Mouse (Mus musculus) MEL (cell line): ENCODE data around the gene Pecam1. TPM values are rescaled to one million over a fixed set of nuclear protein-coding genes. Genes with fewer than 3 reads are reported as not detected.

ENCODE experiments used
- DNase-seq: peaks from one replicate; pipeline ENCODE4 v3.0.0; 2011; ENCODE audit warnings: low read depth, low spot score
- H3K27ac ChIP-seq: 2 replicates; pipeline ENCODE4 v1.5.1; 2012; ENCODE audit warnings: low read depth, mild to moderate bottlenecking, control low read depth, low read length, moderate library complexity; ENCODE audit not compliant: control insufficient read depth
- H3K27me3 ChIP-seq, 2 experiments: fragments of 150-350 bp in 1 of 2; sonication (generic) in 1 of 2; 2 replicates each; pipeline ENCODE4 v1.6.1; 2012; ENCODE audit warnings: low read length in 2 of 2, mild to moderate bottlenecking in 2 of 2, improper control_type of control experiment in 1 of 2, moderate library complexity in 1 of 2; ENCODE audit not compliant: insufficient read depth in 2 of 2, control insufficient read depth in 1 of 2
- H3K36me3 ChIP-seq, 2 experiments: 2 replicates each; pipeline ENCODE4 v1.6.1; 2012 to 2014; ENCODE audit warnings: low read length in 2 of 2, improper control_type of control experiment in 1 of 2, inconsistent platforms in 1 of 2, mild to moderate bottlenecking in 1 of 2; ENCODE audit not compliant: insufficient read depth in 2 of 2, control insufficient read depth in 1 of 2
- H3K4me1 ChIP-seq, 2 experiments: fragments of 150-350 bp in 1 of 2; sonication (generic) in 1 of 2; 2 replicates each; pipeline ENCODE4 v1.6.1; 2012; ENCODE audit warnings: low read length in 2 of 2, improper control_type of control experiment in 1 of 2, mild to moderate bottlenecking in 1 of 2; ENCODE audit not compliant: insufficient read depth in 2 of 2, control insufficient read depth in 1 of 2
- H3K4me3 ChIP-seq, 2 experiments: fragments of 150-350 bp in 1 of 2; sonication (generic) in 1 of 2; 2 replicates each; pipeline ENCODE4 v1.5.1; 2012; ENCODE audit warnings: low read depth in 2 of 2, low read length in 2 of 2, mild to moderate bottlenecking in 2 of 2, moderate library complexity in 2 of 2, control low read depth in 1 of 2, improper control_type of control experiment in 1 of 2; ENCODE audit not compliant: control insufficient read depth in 1 of 2, insufficient read depth in 1 of 2
- H3K79me2 ChIP-seq: 2 replicates; pipeline ENCODE4 v1.6.1; 2012; ENCODE audit warnings: mild to moderate bottlenecking, low read length, moderate library complexity; ENCODE audit not compliant: control insufficient read depth, poor library complexity, insufficient read depth
- H3K9ac ChIP-seq: 2 replicates; pipeline ENCODE4 v1.6.1; 2012; ENCODE audit warnings: low read depth, mild to moderate bottlenecking, control low read depth, low read length, moderate library complexity; ENCODE audit not compliant: control insufficient read depth, poor library complexity, severe bottlenecking
- H3K9me3 ChIP-seq: fragments of 150-350 bp; sonication (generic); replicated peaks from 2 replicates; pipeline ENCODE4 v1.6.1; 2012; ENCODE audit warnings: mild to moderate bottlenecking, low read length, improper control_type of control experiment, moderate library complexity; ENCODE audit not compliant: insufficient read depth
- BHLHE40 ChIP-seq: IDR thresholded peaks from 2 replicates; pipeline ENCODE4 v1.6.1; 2012; ENCODE audit warnings: low read depth, mild to moderate bottlenecking, inconsistent platforms, low read length, improper control_type of control experiment, borderline replicate concordance
- CHD2 ChIP-seq: IDR thresholded peaks from 2 replicates; pipeline ENCODE4 v1.6.1; 2011; ENCODE audit warnings: low read length, improper control_type of control experiment
- ELF1 ChIP-seq: IDR thresholded peaks from 2 replicates; pipeline ENCODE4 v1.6.1; 2014; ENCODE audit warnings: low read depth, mild to moderate bottlenecking, inconsistent platforms, low read length, improper control_type of control experiment, moderate library complexity
- ETS1 ChIP-seq: IDR thresholded peaks from 2 replicates; pipeline ENCODE4 v1.6.1; 2012; ENCODE audit warnings: low read depth, mild to moderate bottlenecking, inconsistent platforms, low read length, improper control_type of control experiment, moderate library complexity
- JUND ChIP-seq: IDR thresholded peaks from 2 replicates; pipeline ENCODE4 v1.6.1; 2011; ENCODE audit warnings: low read depth, mild to moderate bottlenecking, improper control_type of control experiment, low read length
- NELFE ChIP-seq: IDR thresholded peaks from 2 replicates; pipeline ENCODE4 v1.6.1; 2011; ENCODE audit warnings: low read depth, low read length, improper control_type of control experiment
- POLR2A ChIP-seq, 2 experiments: IDR thresholded peaks; 2 replicates each; pipeline ENCODE4 v1.6.1; 2011 to 2012; ENCODE audit warnings: low read length in 2 of 2, mild to moderate bottlenecking in 2 of 2, control low read depth in 1 of 2, improper control_type of control experiment in 1 of 2, low read depth in 1 of 2, moderate library complexity in 1 of 2; ENCODE audit not compliant: control insufficient read depth in 1 of 2, insufficient read depth in 1 of 2, poor library complexity in 1 of 2
- RAD21 ChIP-seq: IDR thresholded peaks from 2 replicates; pipeline ENCODE4 v1.6.1; 2011; ENCODE audit warnings: mild to moderate bottlenecking, low read depth, low read length, improper control_type of control experiment
- RCOR1 ChIP-seq: IDR thresholded peaks from 2 replicates; pipeline ENCODE4 v1.6.1; 2012; ENCODE audit warnings: low read depth, mild to moderate bottlenecking, inconsistent platforms, low read length, improper control_type of control experiment
- TAL1 ChIP-seq: IDR thresholded peaks from 2 replicates; pipeline ENCODE4 v1.6.1; 2012; ENCODE audit warnings: mild to moderate bottlenecking, inconsistent platforms, low read length, moderate library complexity, mixed read lengths
- USF1 ChIP-seq: IDR thresholded peaks from 2 replicates; pipeline ENCODE4 v1.6.1; 2014; ENCODE audit warnings: low read depth, mild to moderate bottlenecking, inconsistent platforms, low read length, improper control_type of control experiment, moderate library complexity
- USF2 ChIP-seq, 2 experiments: IDR thresholded peaks; 2 replicates each; pipeline ENCODE4 v1.6.1; 2011 to 2012; ENCODE audit warnings: improper control_type of control experiment in 2 of 2, low read length in 2 of 2, borderline replicate concordance in 1 of 2, inconsistent platforms in 1 of 2, low read depth in 1 of 2, mild to moderate bottlenecking in 1 of 2; ENCODE audit not compliant: insufficient read depth in 1 of 2
- ZKSCAN1 ChIP-seq: IDR thresholded peaks from 2 replicates; pipeline ENCODE4 v1.6.1; 2012; ENCODE audit warnings: low read depth, mild to moderate bottlenecking, inconsistent platforms, low read length, improper control_type of control experiment, moderate library complexity
- ZMIZ1 ChIP-seq: IDR thresholded peaks from 2 replicates; pipeline ENCODE4 v1.6.1; 2012; ENCODE audit warnings: low read depth, mild to moderate bottlenecking, inconsistent platforms, low read length, improper control_type of control experiment, moderate library complexity
- ZNF384 ChIP-seq: IDR thresholded peaks from 2 replicates; pipeline ENCODE4 v1.6.1; 2012; ENCODE audit warnings: low read depth, mild to moderate bottlenecking, inconsistent platforms, low read length, improper control_type of control experiment
- polyA plus RNA-seq, 2 experiments: library from polyadenylated mRNA; stranded (reverse) in 1 of 2; unstranded in 1 of 2; fragments of >175 nt in 1 of 2; fragments of >200 nt in 1 of 2; gene quantifications; 2 replicates each; pipeline versions ENCODE4 v1.2.1 to v1.2.4; 2012; ENCODE audit warnings: low replicate concordance in 2 of 2, low read depth in 1 of 2; ENCODE audit not compliant: insufficient read length in 2 of 2, insufficient read depth in 1 of 2, missing spikeins in 1 of 2
- total RNA-seq: library from RNA; depleted of rRNA; stranded (reverse); fragments of 300-350 nt; gene quantifications from 2 replicates; pipeline ENCODE4 v1.2.3, GENCODE M21; 2012; rRNA removed

The Pecam1 gene
- total and polyA plus RNA-seq, 3 experiments = 0.12 to 0.14 TPM; not detected in 1

- H3K79me2 ChIP-seq = peaks cover 32% of the 10 kb centered on the region
- H3K4me1 ChIP-seq = peaks cover 4 to 11% of the 10 kb centered on the region in 2 experiments
- H3K27me3 ChIP-seq = no peaks in the 10 kb centered on the region
Measured at GRCm38 (mm10) chr11:106606042-106606441, 144.4 kb downstream of the Pecam1 start.

More at GRCm38 (mm10) chr11:106606042-106606441, 144.4 kb downstream of the Pecam1 start:
- Histone ChIP-seq H3K9me3 (no peaks in the 10 kb centered on the region), H3K27ac (no peak overlapping the region), H3K9ac (no peak overlapping the region), H3K36me3 (peaks cover 2 to 4% of the 10 kb centered on the region in 2 experiments; a peak in 3 of 4 replicates), H3K4me3 (no peak overlapping the region)
- DNase-seq = no peak
- TF ChIP-seq ELF1 = no peak
- no peak for TF ChIP-seq JUND
- TF ChIP-seq USF2 (IDR thresholded peaks at IDR 0.05; ENCODE audit: borderline replicate concordance in 1 of 2, insufficient read depth in 1 of 2, low read depth in 1 of 2, low read length in 2 of 2) = no peak
- no peak for TF ChIP-seq TAL1
- no peak for TF ChIP-seq POLR2A (IDR thresholded peaks at IDR 0.05; ENCODE audit: control insufficient read depth in 1 of 2, insufficient read depth in 1 of 2, low read depth in 1 of 2, low read length in 2 of 2, poor library complexity in 1 of 2)
- TF ChIP-seq RAD21 = no peak
- no peak for TF ChIP-seq BHLHE40
- TF ChIP-seq USF1 = no peak
- no peak for TF ChIP-seq RCOR1
- TF ChIP-seq ETS1 = no peak
- TF ChIP-seq ZKSCAN1 = no peak
- no peak for TF ChIP-seq NELFE
- TF ChIP-seq ZNF384 = no peak
- no peak for TF ChIP-seq ZMIZ1
- TF ChIP-seq CHD2 = no peak

Other genes starting within 250 kb of the Pecam1 start
- 21.9 and 24.8 TPM in 2 replicates for gene Tex2, start 137.2 kb downstream of the Pecam1 start, total RNA-seq
- gene Tex2, start 137.2 kb downstream of the Pecam1 start, polyA plus RNA-seq = 10 to 100 TPM in 1 of 2 experiments, not detected in 1; 13.7 TPM
- gene Milr1, start 598 bp upstream of the Pecam1 start, total RNA-seq = not detected in 2 replicates
- under 1 TPM in 1 of 2 experiments, not detected in 1; 0.26 TPM for gene Milr1, start 598 bp upstream of the Pecam1 start, polyA plus RNA-seq
- gene Polg2, start 28.9 kb upstream of the Pecam1 start, total RNA-seq = 9.2 and 10.7 TPM in 2 replicates
- gene Polg2, start 28.9 kb upstream of the Pecam1 start, polyA plus RNA-seq = 1 to 10 TPM in 1 of 2 experiments, not detected in 1; 6.3 TPM
- gene Ddx5, start 38.6 kb upstream of the Pecam1 start, total RNA-seq = 338 and 358 TPM in 2 replicates
- gene Ddx5, start 38.6 kb upstream of the Pecam1 start, polyA plus RNA-seq = 1,000 to 10,000 TPM in 1 of 2 experiments, 100 to 1,000 TPM in 1; 748 to 3,269 TPM
- 11.2 and 11.6 TPM in 2 replicates for gene Cep95, start 38.6 kb upstream of the Pecam1 start, total RNA-seq
- gene Cep95, start 38.6 kb upstream of the Pecam1 start, polyA plus RNA-seq = 10 to 100 TPM in 1 of 2 experiments, not detected in 1; 12.9 TPM
- 17.5 and 18.2 TPM in 2 replicates for gene Smurf2, start 170.1 kb upstream of the Pecam1 start, total RNA-seq
- gene Smurf2, start 170.1 kb upstream of the Pecam1 start, polyA plus RNA-seq = 10 to 100 TPM; 15.5 to 67.0 TPM
- gene Kpna2, start 248.9 kb upstream of the Pecam1 start, total RNA-seq = 216 and 275 TPM in 2 replicates
- gene Kpna2, start 248.9 kb upstream of the Pecam1 start, polyA plus RNA-seq = 10 to 100 TPM in 1 of 2 experiments, not detected in 1; 13.2 TPM